Mouse (Mus musculus): ENCODE measurements at regions not wholly inside any gene's neighbourhood (a gene's known extent, or its start where the extent isn't known, plus 50 kb on each side); places are given as distances from the start of the nearest gene placed in this dataset.

DNA sequence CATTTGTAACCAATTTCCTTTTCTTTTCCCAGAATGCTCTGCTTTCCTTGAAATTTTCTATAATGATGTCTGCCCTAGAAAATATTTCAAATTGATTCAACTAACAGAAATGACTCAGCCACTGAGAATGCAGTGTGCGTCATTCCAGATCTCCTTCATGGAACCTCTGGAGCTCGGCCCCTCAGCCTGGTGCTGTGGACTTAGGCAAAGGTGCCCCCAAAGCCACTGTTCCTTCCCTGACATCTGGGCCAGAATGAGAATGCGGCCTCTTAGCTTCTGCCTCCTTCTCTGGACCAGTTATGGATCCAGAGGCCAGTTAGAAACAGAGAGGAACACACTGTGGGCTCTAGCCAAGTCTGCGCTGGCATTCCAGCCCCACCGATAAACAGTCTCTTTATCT lies 148.3 kb upstream of the Id2 start:
- no peak for DNase-seq (ENCODE audit: extremely low spot score in 1 of 2, low spot score in 2 of 2)
- intact Hi-C loops (cut with DNase I), result no loop called here

GRCm38 (mm10) chr12:25244666-25245065 lies 147.7 kb upstream of the Id2 start:
- DNase-seq (ENCODE audit: extremely low spot score in 1 of 2, low spot score in 2 of 2), result no peak
- intact Hi-C loops (cut with DNase I), result loop anchor here (5.0 kb wide), 1 partner anchor 147 kb away; the partner anchor contains the start of gene Id2

DNA sequence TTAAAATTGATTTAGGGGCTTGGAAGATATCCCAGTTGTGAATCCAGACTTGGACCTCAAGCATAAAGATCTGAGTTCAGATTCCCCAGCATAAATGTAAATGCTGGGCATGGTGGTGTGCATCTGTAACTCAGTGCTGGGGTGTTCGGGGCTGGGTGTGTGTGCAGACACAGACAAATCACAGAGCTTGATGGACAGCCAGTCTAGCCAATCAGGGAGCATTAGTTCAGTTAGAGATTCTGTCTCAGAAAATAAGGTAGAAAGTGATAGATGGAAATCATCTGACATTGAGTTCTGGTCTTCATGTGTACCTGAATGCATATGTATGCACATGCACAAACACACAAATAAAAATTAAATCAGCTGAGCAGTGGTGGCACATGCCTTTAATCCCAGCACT lies 147.0 kb upstream of the Id2 start:
- no peak for DNase-seq (ENCODE audit: extremely low spot score in 1 of 2, low spot score in 2 of 2)
- intact Hi-C loops (cut with DNase I), result loop anchor here (5.0 kb wide), 1 partner anchor 147 kb away; the partner anchor contains the start of gene Id2

GRCm38 (mm10) chr12:25242369-25242768 lies 145.4 kb upstream of the Id2 start:
- no peak for DNase-seq (ENCODE audit: extremely low spot score in 1 of 2, low spot score in 2 of 2)
- intact Hi-C loops (cut with DNase I), result loop anchor here (5.0 kb wide), 1 partner anchor 145 kb away; the partner anchor contains the start of gene Id2

- intact Hi-C loops (cut with DNase I), result loop anchor here (5.0 kb wide), 1 partner anchor 144 kb away; the partner anchor contains the start of gene Id2
- no peak for DNase-seq (ENCODE audit: extremely low spot score in 1 of 2, low spot score in 2 of 2)
Observed at GRCm38 (mm10) chr12:25241675-25242074, 144.7 kb upstream of the Id2 start.

DNA sequence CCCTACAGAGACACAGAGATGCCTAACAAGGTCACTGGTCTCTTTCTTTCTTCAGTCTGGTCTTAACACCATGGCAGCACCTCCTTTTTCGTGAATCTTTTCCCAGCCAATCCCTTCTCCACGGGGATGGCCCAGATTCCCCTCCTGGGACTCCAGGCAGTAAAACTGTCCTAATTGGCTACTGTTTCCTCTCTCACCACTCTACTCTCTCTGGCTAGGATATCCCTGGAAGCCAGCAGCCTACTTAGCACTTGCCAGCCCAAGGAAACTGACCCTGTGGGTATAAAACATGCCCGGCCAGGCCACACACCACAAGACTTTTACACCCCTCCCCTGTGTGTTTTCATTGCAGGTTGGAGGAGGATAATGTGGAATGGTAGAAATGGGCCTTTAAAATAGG lies 143.9 kb upstream of the Id2 start:
- DNase-seq (ENCODE audit: extremely low spot score in 1 of 2, low spot score in 2 of 2), result peak in 1 of 2 experiments; percentile 29

GRCm38 (mm10) chr12:25240142-25240541 lies 143.2 kb upstream of the Id2 start:
- peak; percentile 56 to 61 for DNase-seq (ENCODE audit: extremely low spot score in 1 of 2, low spot score in 2 of 2)
- intact Hi-C loops (cut with DNase I), result loop anchor here (5.0 kb wide), 1 partner anchor 143 kb away; the partner anchor contains the start of gene Id2

More for the DNA sequence above, 143.9 kb upstream of the Id2 start:
- intact Hi-C loops (cut with DNase I), result loop anchor here (5.0 kb wide), 1 partner anchor 143 kb away; the partner anchor contains the start of gene Id2

- no peak for DNase-seq (ENCODE audit: extremely low spot score in 1 of 2, low spot score in 2 of 2)
- intact Hi-C loops (cut with DNase I), result no loop called here
Observed at GRCm38 (mm10) chr12:25235071-25235470, 138.1 kb upstream of the Id2 start.

GRCm38 (mm10) chr12:25234636-25235035 lies 137.7 kb upstream of the Id2 start:
- intact Hi-C loops (cut with DNase I), result no loop called here

DNA sequence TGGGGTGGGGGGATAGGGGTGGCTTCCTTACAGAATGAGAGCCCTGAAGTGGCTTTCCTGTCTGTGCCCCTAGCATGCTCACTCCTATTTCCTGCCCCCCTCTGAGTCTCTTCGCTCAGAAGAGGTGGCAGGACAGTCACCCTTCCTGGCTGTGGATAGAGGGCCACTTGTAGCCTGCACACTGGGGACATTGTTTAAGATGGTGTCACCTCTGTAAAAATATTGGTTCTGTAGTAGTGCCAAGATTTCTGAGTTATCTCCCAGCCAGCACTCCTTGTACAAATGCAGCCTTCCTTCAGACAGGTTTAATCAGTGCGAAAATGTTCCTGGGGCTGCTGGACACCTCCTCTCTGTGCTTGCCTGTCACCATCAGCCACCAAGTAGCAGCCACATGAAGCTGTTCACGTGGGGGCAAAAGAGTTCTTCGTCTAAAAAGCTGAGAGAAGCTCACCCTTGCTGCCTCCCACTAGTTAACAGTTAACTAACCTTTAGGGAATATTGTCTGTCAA lies 136.1 kb upstream of the Id2 start:
- no peak for DNase-seq (ENCODE audit: extremely low spot score in 1 of 2, low spot score in 2 of 2)
- intact Hi-C loops (cut with DNase I), result no loop called here

More at GRCm38 (mm10) chr12:25234636-25235035, 137.7 kb upstream of the Id2 start:
- no peak for DNase-seq (ENCODE audit: extremely low spot score in 1 of 2, low spot score in 2 of 2)

GRCm38 (mm10) chr12:25232358-25233026 lies 135.6 kb upstream of the Id2 start:
- DNase-seq (ENCODE audit: extremely low spot score in 1 of 2, low spot score in 2 of 2), result no peak
- intact Hi-C loops (cut with DNase I), result no loop called here

DNA sequence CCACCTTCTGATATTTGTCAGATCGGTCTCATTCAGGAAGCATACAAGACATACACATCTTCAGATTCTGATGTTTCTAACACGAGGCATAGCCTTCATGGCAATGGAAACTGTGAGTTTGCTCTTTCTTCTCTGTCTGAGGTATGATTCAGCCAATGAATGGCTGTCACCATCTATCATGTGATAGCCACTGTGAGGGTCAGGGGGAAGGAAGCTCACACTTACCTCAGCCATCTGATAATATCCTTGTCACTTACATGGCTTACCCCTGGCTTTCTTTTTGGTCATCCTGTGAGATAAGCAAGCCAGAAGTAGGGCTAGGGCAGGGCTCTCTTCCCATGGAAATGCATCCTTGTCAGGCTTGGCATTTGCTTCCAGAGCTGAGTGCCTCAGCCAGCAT lies 131.8 kb upstream of the Id2 start:
- intact Hi-C loops (cut with DNase I), result loop anchor here (10.0 kb wide), 1 partner anchor 134 kb away; the partner anchor contains the start of gene Id2
- no peak for DNase-seq (ENCODE audit: extremely low spot score in 1 of 2, low spot score in 2 of 2)

- DNase-seq (ENCODE audit: extremely low spot score in 1 of 2, low spot score in 2 of 2), result no peak
- intact Hi-C loops (cut with DNase I), result loop anchor here (10.0 kb wide), 1 partner anchor 133 kb away; the partner anchor contains the start of gene Id2
Observed at GRCm38 (mm10) chr12:25227736-25228135, 130.8 kb upstream of the Id2 start.

- peak in 1 of 2 experiments; percentile 15 for DNase-seq (ENCODE audit: extremely low spot score in 1 of 2, low spot score in 2 of 2)
- intact Hi-C loops (cut with DNase I), result loop anchor here (10.0 kb wide), 1 partner anchor 130 kb away; the partner anchor contains the start of gene Id2
Observed at GRCm38 (mm10) chr12:25224644-25225043, 127.7 kb upstream of the Id2 start.

DNA sequence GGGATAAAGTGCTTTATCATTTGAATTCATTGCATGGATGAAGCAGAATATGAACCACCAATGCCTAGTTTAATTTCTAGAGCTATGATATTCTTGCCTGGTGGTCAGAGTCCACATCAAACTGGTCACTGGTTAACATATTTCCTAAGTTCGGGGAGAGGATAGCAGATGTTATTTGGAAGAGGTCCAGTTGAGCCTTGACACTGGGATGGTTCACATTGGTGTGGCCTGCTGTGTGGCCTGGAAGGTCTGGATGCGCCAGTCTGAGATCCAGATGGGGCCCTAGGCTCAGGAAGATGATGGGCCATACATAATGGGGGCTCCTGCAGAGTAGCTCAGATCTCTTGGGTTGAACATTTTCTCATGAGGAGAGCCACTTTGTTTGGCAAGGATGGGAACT lies 127.3 kb upstream of the Id2 start:
- peak in 1 of 2 experiments; percentile 8 for DNase-seq (ENCODE audit: extremely low spot score in 1 of 2, low spot score in 2 of 2)
- intact Hi-C loops (cut with DNase I), result loop anchor here (10.0 kb wide), 1 partner anchor 129 kb away; the partner anchor contains the start of gene Id2

GRCm38 (mm10) chr12:25223539-25223938 lies 126.6 kb upstream of the Id2 start:
- intact Hi-C loops (cut with DNase I), result loop anchor here (10.0 kb wide), 1 partner anchor 129 kb away; the partner anchor contains the start of gene Id2
- DNase-seq (ENCODE audit: extremely low spot score in 1 of 2, low spot score in 2 of 2), result no peak

DNA sequence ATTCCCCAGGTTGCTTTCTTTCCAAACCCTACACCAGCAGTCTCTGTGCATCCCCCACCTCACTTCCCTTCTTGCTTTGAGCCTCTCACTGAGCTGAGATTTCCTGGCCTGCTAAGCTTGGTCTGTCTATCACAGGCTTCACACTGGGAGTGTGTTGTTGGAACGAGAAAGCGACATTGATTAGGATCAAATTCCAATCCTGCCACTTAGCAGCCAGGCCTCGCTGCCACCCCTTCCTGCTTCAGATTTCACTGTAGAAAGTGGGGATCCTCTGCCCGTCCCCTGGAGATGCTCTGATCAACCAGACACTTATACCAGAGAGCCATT lies 123.8 kb upstream of the Id2 start:
- intact Hi-C loops (cut with DNase I), result loop anchor here (10.0 kb wide), 1 partner anchor 126 kb away; the partner anchor contains the start of gene Id2
- no peak for DNase-seq (ENCODE audit: extremely low spot score in 1 of 2, low spot score in 2 of 2)

GRCm38 (mm10) chr12:25220096-25220779 lies 123.3 kb upstream of the Id2 start:
- DNase-seq (ENCODE audit: extremely low spot score in 1 of 2, low spot score in 2 of 2), result no peak
- intact Hi-C loops (cut with DNase I), result loop anchor here (10.0 kb wide), 1 partner anchor 125 kb away; the partner anchor contains the start of gene Id2

- intact Hi-C loops (cut with DNase I), result no loop called here
- no peak for DNase-seq (ENCODE audit: extremely low spot score in 1 of 2, low spot score in 2 of 2)
Observed at GRCm38 (mm10) chr12:25219546-25219945, 122.6 kb upstream of the Id2 start.
